Mouse (Mus musculus): ENCODE measurements around the gene Gm43518.

- TF ChIP-seq POLR2A (IDR thresholded peaks at IDR 0.05; ENCODE audit: control insufficient read depth, low read depth, low read length), result no peak
- no peak for TF ChIP-seq CTCF (IDR thresholded peaks at IDR 0.05; ENCODE audit: control insufficient read depth, insufficient read depth, insufficient replicate concordance, low read depth, low read length)
Measured at GRCm38 (mm10) chr5:123975668-123976180, 48.5 kb downstream of the Gm43518 start.
